Mouse (Mus musculus) lung, embryonic 16.5 days (tissue): ENCODE data around the gene Isoc2a. TPM values are rescaled to one million over a fixed set of nuclear protein-coding genes. Genes with fewer than 3 reads are reported as not detected.

Experiments used
- ATAC-seq: fragments of 200-750 bp; cut with Nextera tagmentation; 2 replicates; pipeline ENCODE4 v1.8.0; 2017; ENCODE audit warnings: low read depth, mild to moderate bottlenecking, moderate library complexity
- H3K27ac ChIP-seq: fragments of 300-500 bp; sonication (generic); 2 replicates; pipeline ENCODE4 v1.5.1; 2014; ENCODE audit warnings: mild to moderate bottlenecking, control low read depth, low read length
- H3K27me3 ChIP-seq: fragments of 300-500 bp; sonication (generic); 2 replicates; pipeline ENCODE4 v1.6.1; 2014; ENCODE audit warnings: low read depth, low read length, mixed read lengths; ENCODE audit not compliant: control insufficient read depth, insufficient read depth
- H3K36me3 ChIP-seq: fragments of 300-500 bp; sonication (generic); 2 replicates; pipeline ENCODE4 v1.6.1; 2014; ENCODE audit warnings: low read length; ENCODE audit not compliant: control insufficient read depth, insufficient read depth
- H3K4me1 ChIP-seq: fragments of 300-500 bp; sonication (generic); replicated peaks from 2 replicates; pipeline ENCODE4 v1.6.1; 2014; ENCODE audit warnings: low read length, mixed read lengths; ENCODE audit not compliant: control insufficient read depth, insufficient read depth
- H3K4me2 ChIP-seq: fragments of 300-500 bp; sonication (generic); 2 replicates; pipeline ENCODE4 v1.6.1; 2014; ENCODE audit warnings: low read depth, low read length, control low read depth
- H3K4me3 ChIP-seq: fragments of 300-500 bp; sonication (generic); 2 replicates; pipeline ENCODE4 v1.5.1; 2014; ENCODE audit warnings: mild to moderate bottlenecking, low read length, control low read depth
- H3K9ac ChIP-seq: fragments of 300-500 bp; sonication (generic); 2 replicates; pipeline ENCODE4 v1.6.1; 2014; ENCODE audit warnings: low read length, control low read depth
- H3K9me3 ChIP-seq: fragments of 300-500 bp; sonication (generic); 2 replicates; pipeline ENCODE4 v1.6.1; 2016; ENCODE audit warnings: low read length; ENCODE audit not compliant: control insufficient read depth
- WGBS: fragments of 180-500 bp; shearing (Covaris S2); extraction: QIAGEN DNeasy Blood & Tissue Kit; methylation state at CpG from one replicate; pipeline ENCODE4 v1.1.7; 2014; 5-methylcytosine and 5-hydroxymethylcytosine counted together
- polyA plus RNA-seq: library from polyadenylated mRNA; unstranded; fragments of >200 nt; fragmentation: Nextera tagmentation; extraction: Ambion mirVana; gene quantifications from 2 replicates; pipeline ENCODE4 v1.2.1, GENCODE M21; 2015

Gene Isoc2a
- polyA plus RNA-seq, 1 experiment from 2014 or later: 0.87 TPM

GRCm38 (mm10) chr7:4919971-4920370, 43.0 kb downstream of the Isoc2a start:
- Histone ChIP-seq H3K27me3 (no peaks in the 10 kb centered on the region), H3K4me2 (no peak overlapping the region), H3K27ac (no peak overlapping the region), H3K4me3 (no peak overlapping the region), H3K4me1 (peaks cover 33% of the 10 kb centered on the region), H3K36me3 (peaks cover 19% of the 10 kb centered on the region), H3K9ac (no peak overlapping the region), H3K9me3 (no peaks in the 10 kb centered on the region)
- 85% methylated on average over 21 of the region's 21 CpGs for WGBS
- ATAC-seq: no peak

DNA sequence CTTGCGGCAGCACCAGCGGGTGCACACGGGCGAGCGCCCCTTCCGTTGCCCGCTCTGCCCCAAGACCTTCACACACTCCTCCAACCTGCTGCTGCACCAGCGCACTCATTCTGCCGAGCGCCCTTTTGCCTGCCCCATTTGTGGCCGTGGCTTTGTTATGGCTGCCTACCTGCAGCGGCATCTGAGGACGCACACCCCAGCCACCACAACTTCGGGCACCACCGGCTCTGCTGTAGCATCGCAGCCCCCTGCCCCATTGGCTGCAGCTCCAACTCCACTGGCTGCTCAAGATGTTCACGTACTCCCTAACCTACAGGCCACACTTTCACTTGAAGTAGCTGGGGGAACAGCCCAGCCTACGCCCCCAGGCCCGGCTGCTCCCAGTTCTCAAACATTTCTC, 43.5 kb downstream of the Isoc2a start:
- Histone ChIP-seq H3K4me1 (peaks cover 37% of the 10 kb centered on the region), H3K27me3 (no peaks in the 10 kb centered on the region)
- 88% methylated on average over 19 of the region's 19 CpGs for WGBS

GRCm38 (mm10) chr7:4920976-4921823, 44.2 kb downstream of the Isoc2a start:
- H3K9ac ChIP-seq: peak overlapping the region; percentile 20; the same call in 1 of the 2 replicates
- WGBS: 51% methylated on average over 23 of the region's 23 CpGs
- no peak overlapping the region for H3K4me3 ChIP-seq
- no peaks in the 10 kb centered on the region for H3K27me3 ChIP-seq
- H3K36me3 ChIP-seq: peaks cover 19% of the 10 kb centered on the region
- H3K9me3 ChIP-seq: no peaks in the 10 kb centered on the region
- 0 out of 2 replicates have a peak overlapping the region, but pooled peaks have one; percentile 17 for H3K4me2 ChIP-seq
- ATAC-seq: no peak
- peaks cover 41% of the 10 kb centered on the region for H3K4me1 ChIP-seq
- peak overlapping the region; percentile 62 for H3K27ac ChIP-seq

More for the DNA sequence above, 43.5 kb downstream of the Isoc2a start:
- Histone ChIP-seq H3K27ac (peak overlapping the region; percentile 62), H3K4me3 (no peak overlapping the region), H3K4me2 (no peak overlapping the region), H3K36me3 (peaks cover 19% of the 10 kb centered on the region), H3K9ac (no peak overlapping the region), H3K9me3 (no peaks in the 10 kb centered on the region)
- ATAC-seq: no peak

- WGBS: 33% methylated on average over 8 of the region's 8 CpGs
- H3K27ac ChIP-seq: peak within 1 kb of the TSS; percentile 62
- no peak for ATAC-seq
- peak within 1 kb of the TSS; percentile 24; the same call in 1 of the 2 replicates for H3K9ac ChIP-seq
- H3K27me3 ChIP-seq: no peaks in the 10 kb centered on the region
- peaks cover 19% of the 10 kb centered on the region for H3K36me3 ChIP-seq
- peak within 1 kb of the TSS; percentile 28 for H3K4me3 ChIP-seq
- H3K9me3 ChIP-seq: no peaks in the 10 kb centered on the region
- peaks cover 37% of the 10 kb centered on the region for H3K4me1 ChIP-seq
- H3K4me2 ChIP-seq: peak within 1 kb of the TSS; percentile 54
These were observed 45.0 kb downstream of the Isoc2a start, which contains the start of gene Nat14 for GRCm38 (mm10) chr7:4921824-4922482. Gene Nat14 (plus strand): TSS chr7:4922028.

- H3K27me3 ChIP-seq: no peaks in the 10 kb centered on the region
- 1% methylated on average over 14 of the region's 14 CpGs for WGBS
- H3K9ac ChIP-seq: peak overlapping the region; percentile 24; the same call in 1 of the 2 replicates
- peaks cover 19% of the 10 kb centered on the region for H3K36me3 ChIP-seq
- peak overlapping the region; percentile 54 for H3K4me2 ChIP-seq
- H3K9me3 ChIP-seq: no peaks in the 10 kb centered on the region
- no peak for ATAC-seq
- H3K4me1 ChIP-seq: peaks cover 37% of the 10 kb centered on the region
- H3K27ac ChIP-seq: no peak overlapping the region
- H3K4me3 ChIP-seq: peak overlapping the region; percentile 28
These were observed 45.6 kb downstream of the Isoc2a start for GRCm38 (mm10) chr7:4922508-4922907.

GRCm38 (mm10) chr7:4922931-4923565, 46.1 kb downstream of the Isoc2a start:
- Histone ChIP-seq H3K4me3 (peak overlapping the region; percentile 28), H3K4me1 (peaks cover 37% of the 10 kb centered on the region), H3K9me3 (no peaks in the 10 kb centered on the region), H3K9ac (peak overlapping the region; percentile 65; the same call in 1 of the 2 replicates), H3K27me3 (no peaks in the 10 kb centered on the region), H3K4me2 (peak overlapping the region; percentile 54), H3K36me3 (peaks cover 19% of the 10 kb centered on the region), H3K27ac (no peak overlapping the region; the same call in 1 of the 2 replicates)
- no peak for ATAC-seq
- under 1% methylated on average over 14 of the region's 14 CpGs for WGBS

DNA sequence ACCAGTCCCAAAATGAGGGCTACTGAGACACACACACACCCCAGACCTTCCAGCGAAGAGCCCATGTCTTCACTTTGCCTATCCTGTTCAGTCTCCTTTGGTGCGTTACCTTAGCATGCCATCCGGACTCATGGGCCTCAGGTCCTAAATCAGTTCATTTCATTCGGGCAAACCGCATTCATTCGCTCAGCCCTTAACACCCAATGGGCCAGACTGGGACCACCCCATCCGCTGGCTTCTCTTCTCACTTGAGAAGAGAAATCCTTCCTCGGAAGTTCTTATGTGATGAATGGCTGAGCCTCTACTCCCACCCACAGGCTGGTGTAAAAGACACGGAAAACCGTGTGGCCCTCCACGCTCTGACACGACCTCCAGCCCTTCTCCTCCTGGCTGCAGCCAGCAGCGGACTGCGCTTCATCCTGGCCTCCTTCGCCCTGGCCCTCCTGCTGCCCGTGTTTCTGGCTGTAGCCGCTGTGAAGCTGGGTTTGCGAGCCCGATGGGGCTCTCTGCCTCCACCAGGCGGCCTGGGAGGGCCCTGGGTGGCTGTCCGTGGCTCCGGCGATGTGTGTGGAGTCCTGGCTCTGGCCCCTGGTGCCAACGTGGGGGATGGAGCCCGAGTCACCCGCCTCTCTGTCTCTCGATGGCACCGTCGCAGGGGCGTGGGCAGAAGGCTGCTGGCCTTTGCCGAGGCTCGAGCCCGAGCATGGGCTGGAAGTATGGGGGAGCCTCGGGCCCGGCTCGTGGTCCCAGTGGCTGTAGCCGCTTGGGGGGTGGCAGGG, 46.8 kb downstream of the Isoc2a start:
- Histone ChIP-seq H3K27ac (peak overlapping the region; percentile 92), H3K4me3 (peak overlapping the region; percentile 28), H3K4me2 (peak overlapping the region; percentile 54), H3K9ac (peak overlapping the region; percentile 65), H3K9me3 (no peaks in the 10 kb centered on the region), H3K4me1 (peaks cover 37% of the 10 kb centered on the region), H3K36me3 (peaks cover 19% of the 10 kb centered on the region), H3K27me3 (no peaks in the 10 kb centered on the region)
- ATAC-seq: no peak
- WGBS: 5% methylated on average over 37 of the region's 37 CpGs

DNA sequence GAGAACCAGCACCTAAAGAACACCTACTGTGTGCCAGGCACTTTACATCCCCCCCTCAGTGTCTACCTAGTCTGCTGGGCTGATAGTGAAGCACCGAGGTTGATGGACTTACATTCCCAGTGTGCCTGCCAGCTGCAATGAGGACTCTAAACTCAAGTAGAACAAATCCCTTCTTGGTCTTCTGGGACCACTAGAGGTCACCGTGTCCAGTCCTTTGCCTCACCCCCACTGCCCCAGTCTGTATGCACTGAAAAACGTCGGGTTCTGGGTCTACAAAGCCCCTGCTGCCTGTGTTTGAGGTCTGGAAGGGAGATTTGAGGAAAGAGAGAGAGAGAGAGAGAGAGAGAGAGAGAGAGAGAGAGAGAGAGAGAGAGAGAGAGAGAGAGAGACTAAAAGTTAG, 47.5 kb downstream of the Isoc2a start:
- Histone ChIP-seq H3K4me3 (no peak overlapping the region), H3K9me3 (no peaks in the 10 kb centered on the region), H3K27ac (peak overlapping the region; percentile 92), H3K4me2 (peak overlapping the region; percentile 54), H3K4me1 (peaks cover 37% of the 10 kb centered on the region), H3K9ac (no peak overlapping the region; the same call in none of the 2 replicates), H3K27me3 (no peaks in the 10 kb centered on the region), H3K36me3 (peaks cover 13% of the 10 kb centered on the region)
- ATAC-seq: peak; percentile 3; the same call in 1 of the 2 replicates
- 2% methylated on average over 4 of the region's 4 CpGs for WGBS
